Mouse (Mus musculus) lung, postnatal 0 days (tissue): ENCODE measurements around the gene Dapl1. TPM values are rescaled to one million over a fixed set of nuclear protein-coding genes. Genes with fewer than 3 reads are reported as not detected.

ENCODE experiments used
- ATAC-seq: fragments of 200-750 bp; cut with Nextera tagmentation; 2 replicates; pipeline ENCODE4 v1.8.0; 2017; ENCODE audit warnings: moderate library complexity
- DNase-seq: peaks from one replicate; pipeline ENCODE4 v3.0.0-alpha.2; 2016; ENCODE audit warnings: low spot score
- H3K27ac ChIP-seq: fragments of 300-500 bp; sonication (generic); 2 replicates; pipeline ENCODE4 v1.5.1; 2014; ENCODE audit warnings: antibody characterized with exemption, mild to moderate bottlenecking, low read length, mixed read lengths
- H3K27me3 ChIP-seq: fragments of 300-500 bp; sonication (generic); replicated peaks from 2 replicates; pipeline ENCODE4 v1.6.1; 2014; ENCODE audit warnings: low read length, mixed read lengths; ENCODE audit not compliant: insufficient read depth
- H3K36me3 ChIP-seq: fragments of 300-500 bp; sonication (generic); 2 replicates; pipeline ENCODE4 v1.6.1; 2014; ENCODE audit warnings: low read length, mixed read lengths; ENCODE audit not compliant: insufficient read depth
- H3K4me1 ChIP-seq: fragments of 300-500 bp; sonication (generic); 2 replicates; pipeline ENCODE4 v1.6.1; 2014; ENCODE audit warnings: antibody characterized with exemption, low read depth, low read length, mixed read lengths; ENCODE audit not compliant: insufficient read depth
- H3K4me2 ChIP-seq: fragments of 300-500 bp; sonication (generic); replicated peaks from 2 replicates; pipeline ENCODE4 v1.6.1; 2014; ENCODE audit warnings: low read depth, mild to moderate bottlenecking, low read length, moderate library complexity, mixed read lengths
- H3K4me3 ChIP-seq: fragments of 300-500 bp; sonication (generic); 2 replicates; pipeline ENCODE4 v1.5.1; 2014; ENCODE audit warnings: low read depth, low read length
- H3K9ac ChIP-seq: fragments of 300-500 bp; sonication (generic); replicated peaks from 2 replicates; pipeline ENCODE4 v1.6.1; 2014; ENCODE audit warnings: low read depth, mild to moderate bottlenecking
- H3K9me3 ChIP-seq: fragments of 300-500 bp; sonication (generic); 2 replicates; pipeline ENCODE4 v1.6.1; 2016; ENCODE audit warnings: low read length, mixed read lengths
- CTCF ChIP-seq: IDR thresholded peaks from 2 replicates; pipeline ENCODE4 v1.5.1; 2016; ENCODE audit warnings: antibody characterized with exemption, mild to moderate bottlenecking
- EP300 ChIP-seq: IDR thresholded peaks from 2 replicates; pipeline ENCODE4 v1.6.1; 2016; ENCODE audit warnings: antibody characterized with exemption, mild to moderate bottlenecking, control low read depth
- WGBS: fragments of 180-500 bp; shearing (Covaris S2); extraction: QIAGEN DNeasy Blood & Tissue Kit; methylation state at CpG from one replicate; pipeline ENCODE4 v1.1.7; 2014; 5-methylcytosine and 5-hydroxymethylcytosine counted together
- polyA plus RNA-seq: library from polyadenylated mRNA; unstranded; fragments of >200 nt; fragmentation: Nextera tagmentation; extraction: Ambion mirVana; gene quantifications from 2 replicates; pipeline ENCODE4 v1.2.1, GENCODE M21; 2015

Gene Dapl1
- polyA plus RNA-seq, 1 experiment from 2014 or later: 1.8 TPM

DNA sequence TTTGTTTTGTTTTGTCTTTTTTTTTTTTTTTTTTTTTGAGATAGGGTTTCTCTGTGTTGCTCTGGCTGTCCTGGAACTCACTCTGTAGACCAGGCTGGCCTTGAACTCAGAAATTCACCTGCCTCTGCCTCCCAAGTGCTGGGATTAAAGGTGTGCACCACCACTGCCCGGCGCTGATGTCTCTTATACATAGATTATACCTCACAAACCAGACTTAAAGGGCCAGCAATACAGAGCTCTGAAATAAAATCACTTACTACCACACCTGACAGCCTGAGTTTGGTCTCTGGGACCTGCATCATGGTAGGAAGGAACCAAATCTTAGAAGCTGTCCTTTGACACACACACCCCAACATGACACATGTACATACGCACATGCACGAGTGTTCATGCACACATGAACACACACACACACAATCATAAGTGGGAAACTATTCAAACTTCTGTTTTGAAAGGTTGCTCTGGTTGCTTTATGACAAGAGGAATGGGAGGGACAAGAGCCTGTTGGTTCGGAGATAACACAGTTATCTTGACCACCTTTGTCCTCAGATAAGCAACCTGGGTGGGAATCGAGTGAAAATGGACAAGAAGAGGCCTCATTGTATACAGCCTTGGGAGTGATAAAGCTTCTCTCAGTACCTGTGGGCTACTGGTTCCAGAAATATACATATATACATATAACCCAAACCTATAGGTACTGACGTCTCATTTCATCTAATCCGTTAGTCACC is 63.1 kb downstream of the Dapl1 start:
- Histone ChIP-seq H3K9me3 (no peaks in the 10 kb centered on the region), H3K4me2 (no peak overlapping the region), H3K4me1 (no peaks in the 10 kb centered on the region), H3K9ac (no peak overlapping the region), H3K4me3 (no peak overlapping the region), H3K27me3 (no peaks in the 10 kb centered on the region), H3K27ac (no peak overlapping the region), H3K36me3 (no peaks in the 10 kb centered on the region)
- TF ChIP-seq EP300 (no peak), CTCF (no peak)
- no peak for ATAC-seq
- WGBS: 79% methylated on average over 8 of the region's 8 CpGs
- no peak for DNase-seq

DNA sequence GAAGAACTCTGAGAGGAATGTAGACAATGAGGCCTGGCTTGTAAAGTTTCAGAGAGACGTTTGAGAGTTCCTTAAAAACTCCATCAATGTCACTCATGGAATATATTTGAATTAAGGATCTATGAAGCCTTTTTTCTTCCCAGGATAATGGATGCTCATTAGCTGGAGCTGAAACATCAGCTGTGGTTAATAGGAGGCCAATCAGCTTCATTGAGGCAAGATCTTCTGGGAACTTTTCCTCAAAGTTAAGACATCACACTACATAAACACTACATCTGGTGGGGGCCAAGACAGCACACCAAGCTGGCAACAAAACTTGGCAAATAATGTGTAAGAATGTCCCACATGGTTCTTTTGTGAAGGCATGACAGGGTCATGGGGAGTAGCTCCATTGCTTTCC is 68.3 kb downstream of the Dapl1 start:
- no peaks in the 10 kb centered on the region for H3K36me3 ChIP-seq
- H3K27me3 ChIP-seq: no peaks in the 10 kb centered on the region
- H3K4me1 ChIP-seq: no peaks in the 10 kb centered on the region
- H3K27ac ChIP-seq: no peak overlapping the region
- TF ChIP-seq EP300: no peak
- TF ChIP-seq CTCF: no peak
- WGBS: 31% methylated on average over 1 of the region's 1 CpGs
- H3K4me3 ChIP-seq: no peak overlapping the region
- no peak for ATAC-seq
- H3K9ac ChIP-seq: no peak overlapping the region
- H3K4me2 ChIP-seq: no peak overlapping the region
- H3K9me3 ChIP-seq: no peaks in the 10 kb centered on the region
- no peak for DNase-seq

DNA sequence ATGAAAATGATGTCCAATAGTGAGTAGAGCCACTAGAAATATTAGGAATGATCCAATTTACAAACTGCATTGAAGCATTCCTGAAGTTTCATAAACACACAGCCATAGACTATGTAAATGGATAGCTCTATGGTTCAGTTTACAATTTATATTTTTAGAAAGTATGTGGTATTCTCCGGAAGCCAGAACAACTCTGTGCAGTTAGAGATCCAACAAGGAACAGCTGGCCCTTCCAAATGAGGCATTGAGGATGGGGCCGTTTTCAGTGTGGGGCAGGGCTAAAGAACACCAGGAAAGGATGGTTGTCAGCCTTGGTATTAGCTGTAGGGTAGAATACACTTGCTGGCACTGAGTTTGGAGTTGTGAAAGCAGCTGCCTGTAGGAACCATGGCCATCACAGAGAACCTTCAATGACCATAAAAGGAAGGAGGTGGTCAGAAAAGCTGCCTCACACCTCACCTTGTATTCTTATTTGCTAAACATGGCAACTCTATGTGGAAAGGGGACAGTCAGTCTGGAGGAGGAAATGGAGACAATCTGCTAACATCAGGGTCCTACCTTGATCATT is 70.0 kb downstream of the Dapl1 start:
- WGBS: 60% methylated on average over 2 of the region's 2 CpGs
- Histone ChIP-seq H3K4me2 (no peak overlapping the region), H3K4me3 (no peak overlapping the region), H3K9me3 (no peaks in the 10 kb centered on the region), H3K4me1 (no peaks in the 10 kb centered on the region), H3K36me3 (no peaks in the 10 kb centered on the region), H3K27ac (no peak overlapping the region), H3K27me3 (no peaks in the 10 kb centered on the region), H3K9ac (no peak overlapping the region)
- ATAC-seq: no peak; the same call in 1 of the 2 replicates
- no peak for TF ChIP-seq EP300
- no peak for TF ChIP-seq CTCF
- DNase-seq: no peak

Other genes with a start within 250 kb of the Dapl1 start
- gene Tanc1, start 127.4 kb downstream of the Dapl1 start, polyA plus RNA-seq: 20.9 and 24.0 TPM in 2 replicates